Mouse (Mus musculus): ENCODE results near the gene Six3.
A peak's percentile ranks its signal among the peaks of the same experiment; 100 is the strongest.

The Six3 gene

GRCm38 (mm10) chr17:85614011-85614721 is 758 bp downstream of the Six3 start:
- DNase-seq, result no peak

DNA sequence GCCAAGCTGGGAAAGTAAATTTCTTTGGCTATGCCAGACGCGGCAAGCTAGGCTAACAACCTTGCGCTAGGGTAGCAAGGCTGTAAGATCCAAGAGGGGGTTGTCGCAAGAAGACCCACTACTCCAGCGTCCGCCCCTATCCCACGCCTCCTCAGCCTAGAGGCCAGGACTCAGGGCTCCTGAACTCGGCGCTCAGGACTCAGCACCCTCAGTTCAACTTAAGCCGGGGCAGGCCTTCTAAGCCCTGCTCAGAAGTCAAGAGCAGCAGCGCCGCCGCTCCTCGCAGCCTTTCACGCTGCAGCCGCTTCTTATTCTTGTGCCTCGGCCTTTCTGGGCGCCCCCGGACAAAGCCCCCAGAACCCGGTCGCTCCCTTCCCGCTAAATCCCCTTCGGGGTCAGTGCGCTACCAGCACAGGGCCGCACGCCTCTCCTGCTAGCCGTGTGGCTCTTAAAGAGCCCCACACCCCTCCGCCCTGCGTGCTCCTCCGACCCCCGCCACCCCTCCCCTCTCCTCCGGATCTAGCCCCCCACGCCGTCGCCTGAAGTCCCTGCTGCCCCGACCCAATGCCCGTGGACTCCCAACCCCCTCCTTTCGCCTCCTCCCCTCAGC is 1.4 kb downstream of the Six3 start:
- no peak for DNase-seq

DNA sequence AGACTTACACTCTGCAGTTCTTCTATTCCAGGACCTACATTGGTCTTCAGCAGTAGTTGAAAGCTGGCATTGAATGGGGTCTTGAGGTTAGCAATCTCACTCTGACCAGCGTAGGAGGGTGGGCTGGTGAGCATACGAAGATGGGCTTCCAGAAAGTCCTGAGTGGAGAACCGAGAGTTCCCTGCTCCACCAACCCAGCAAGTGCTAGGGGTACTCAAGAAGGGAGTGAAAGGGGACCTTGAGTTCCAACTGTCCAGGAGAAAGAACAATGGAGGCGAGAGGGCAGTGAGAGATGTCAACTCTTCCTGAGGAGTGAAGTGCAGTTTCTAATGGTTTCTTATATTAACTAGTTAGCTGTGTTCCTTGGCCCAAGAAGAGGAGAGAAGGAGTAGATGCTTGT is 2.2 kb downstream of the Six3 start:
- DNase-seq, result no peak

GRCm38 (mm10) chr17:85616526-85617500 is 3.4 kb downstream of the Six3 start:
- DNase-seq, result no peak

GRCm38 (mm10) chr17:85617566-85618358 is 4.4 kb downstream of the Six3 start:
- no peak for DNase-seq

DNA sequence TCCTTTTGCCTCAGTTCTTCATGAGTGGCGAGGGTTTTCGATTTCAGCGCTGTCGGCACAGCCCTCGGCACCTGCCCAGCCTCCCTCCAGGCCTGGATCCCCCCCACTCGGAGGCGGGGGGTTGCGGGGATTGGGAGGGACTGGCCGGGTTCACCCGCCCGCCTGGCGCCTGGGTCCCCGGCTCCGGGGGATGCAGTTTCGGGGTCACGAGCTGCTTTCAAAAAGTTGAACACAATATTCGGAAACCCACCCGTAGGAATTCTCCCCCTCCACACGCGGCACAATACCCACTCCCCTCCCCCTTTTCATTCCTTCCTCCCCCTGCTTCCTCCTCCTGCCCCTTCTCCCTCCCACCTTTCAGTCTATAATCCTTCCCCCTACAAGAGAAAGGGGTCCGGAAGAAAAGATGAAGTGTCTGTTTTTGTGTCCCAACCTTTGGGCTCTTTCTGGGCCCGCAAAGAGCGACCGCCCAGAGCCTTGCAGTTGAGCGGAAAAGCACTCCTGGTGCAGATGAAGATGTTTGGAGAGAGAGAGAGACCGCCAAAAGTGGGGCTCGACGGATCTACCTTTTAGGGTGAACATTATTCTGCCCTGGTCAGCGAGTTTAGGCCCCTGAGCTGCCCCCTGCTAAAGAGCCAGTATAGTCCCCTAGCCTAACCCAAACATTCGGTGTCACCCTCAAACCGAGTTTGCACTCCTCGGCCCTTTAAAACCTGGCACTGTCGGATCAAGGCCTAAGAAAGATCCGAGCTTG is 5.1 kb downstream of the Six3 start:
- DNase-seq, result no peak

- no peak for DNase-seq
These were observed 6.0 kb downstream of the Six3 start for GRCm38 (mm10) chr17:85619113-85620085.

DNA sequence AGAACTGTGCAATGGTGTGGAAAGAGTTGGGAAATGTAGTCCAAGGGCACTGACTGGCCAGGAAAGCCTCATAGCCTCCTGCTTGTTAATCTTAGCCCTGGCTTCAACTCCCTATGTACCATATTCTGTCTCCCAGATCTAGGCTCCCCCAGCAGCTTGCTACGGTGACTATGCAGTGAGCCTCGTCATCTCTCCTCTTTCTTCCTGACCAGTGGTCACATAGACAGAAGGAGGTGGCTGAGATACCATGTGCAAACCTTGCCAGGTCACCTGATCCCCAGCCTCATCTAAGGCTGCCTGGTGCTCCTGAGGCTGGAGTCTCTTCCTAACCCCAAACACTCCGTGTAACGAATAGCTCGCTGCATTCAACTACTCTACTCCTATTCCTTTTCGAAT is 6.7 kb downstream of the Six3 start:
- no peak for DNase-seq

- DNase-seq, result no peak
These were observed 7.5 kb downstream of the Six3 start for GRCm38 (mm10) chr17:85620680-85621504.

DNA sequence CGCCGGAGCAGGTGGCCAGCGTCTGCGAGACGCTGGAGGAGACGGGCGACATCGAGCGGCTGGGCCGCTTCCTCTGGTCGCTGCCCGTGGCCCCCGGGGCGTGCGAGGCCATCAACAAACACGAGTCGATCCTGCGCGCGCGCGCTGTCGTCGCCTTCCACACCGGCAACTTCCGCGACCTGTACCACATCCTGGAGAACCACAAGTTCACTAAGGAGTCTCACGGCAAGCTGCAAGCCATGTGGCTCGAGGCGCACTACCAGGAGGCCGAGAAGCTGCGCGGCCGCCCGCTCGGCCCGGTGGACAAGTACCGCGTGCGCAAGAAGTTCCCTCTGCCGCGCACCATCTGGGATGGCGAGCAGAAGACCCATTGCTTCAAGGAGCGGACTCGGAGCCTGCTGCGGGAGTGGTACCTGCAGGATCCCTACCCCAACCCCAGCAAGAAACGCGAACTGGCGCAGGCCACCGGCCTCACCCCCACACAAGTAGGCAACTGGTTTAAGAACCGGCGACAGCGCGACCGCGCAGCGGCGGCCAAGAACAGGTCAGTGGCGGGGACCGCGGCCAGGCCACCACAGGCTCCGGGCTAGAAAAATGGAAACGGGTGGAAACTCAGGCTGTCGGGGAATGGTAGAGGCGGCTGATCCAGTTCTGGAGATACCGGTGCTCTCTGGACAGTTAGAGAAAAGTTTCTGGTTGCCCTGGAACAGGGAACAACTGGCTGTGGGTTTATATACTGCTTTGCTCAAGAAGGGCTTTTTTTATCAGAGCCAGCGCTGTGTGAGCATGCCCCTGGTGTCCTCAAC is 8.3 kb downstream of the Six3 start:
- no peak for DNase-seq

- no peak for DNase-seq
These were observed 9.2 kb downstream of the Six3 start for GRCm38 (mm10) chr17:85622493-85623157.

DNA sequence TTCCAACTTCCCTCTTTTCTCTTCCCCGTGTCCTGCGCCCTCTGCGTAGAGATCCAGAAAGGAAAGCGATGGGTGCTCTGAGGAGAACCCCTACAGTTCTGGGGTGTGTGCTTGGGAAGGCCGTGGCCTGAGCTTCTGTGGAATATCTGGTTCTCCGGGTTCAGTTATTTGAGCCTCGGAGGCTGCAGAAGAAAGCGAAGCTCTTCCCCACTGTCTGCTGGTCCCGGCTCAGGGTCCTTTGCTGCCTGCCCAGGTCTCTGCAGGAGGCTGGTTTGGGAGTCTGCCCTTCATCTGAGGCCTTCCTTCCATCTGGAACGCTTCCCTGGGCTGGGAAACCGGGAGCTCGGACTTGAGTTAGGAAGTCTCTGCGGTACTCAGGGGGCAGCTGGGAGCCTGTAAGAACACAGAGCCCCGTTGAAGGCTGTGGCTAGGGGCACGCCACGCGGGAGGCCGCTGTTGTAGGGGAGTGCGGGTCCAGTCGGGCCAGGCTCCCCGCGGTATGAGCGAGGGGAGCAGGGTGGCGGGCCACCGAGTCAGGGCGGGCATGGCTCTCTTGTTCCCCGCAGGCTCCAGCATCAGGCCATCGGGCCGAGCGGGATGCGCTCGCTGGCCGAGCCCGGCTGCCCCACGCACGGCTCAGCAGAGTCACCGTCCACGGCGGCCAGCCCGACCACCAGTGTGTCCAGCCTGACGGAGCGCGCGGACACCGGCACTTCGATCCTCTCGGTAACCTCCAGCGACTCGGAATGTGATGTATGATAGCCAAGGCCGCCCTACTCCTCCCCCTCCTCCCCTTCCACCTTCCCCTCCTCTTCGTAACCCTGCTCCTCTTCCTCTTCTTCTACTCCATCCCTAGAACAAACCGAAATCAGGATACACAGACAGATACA is 10.0 kb downstream of the Six3 start:
- DNase-seq, result no peak

GRCm38 (mm10) chr17:85624051-85624420 is 10.6 kb downstream of the Six3 start:
- DNase-seq, result no peak

GRCm38 (mm10) chr17:85624981-85625940 is 11.9 kb downstream of the Six3 start:
- DNase-seq, result peak; percentile 27

GRCm38 (mm10) chr17:85626091-85626860 is 12.9 kb downstream of the Six3 start:
- DNase-seq, result no peak

Measured in lung, postnatal 10 days (tissue).